Mouse (Mus musculus) midbrain, embryonic 15.5 days (tissue): Measurements from ENCODE around the gene L1td1. TPM values are rescaled to one million over a fixed set of nuclear protein-coding genes. Genes with fewer than 3 reads are reported as not detected.

Experiments
- polyA plus RNA-seq: library from polyadenylated mRNA; unstranded; fragments of >200 nt; fragmentation: Nextera tagmentation; extraction: Ambion mirVana; gene quantifications from 2 replicates; pipeline ENCODE4 v1.2.1, GENCODE M21; 2015

Gene L1td1
- polyA plus RNA-seq, 1 experiment from 2014 or later, result not detected

Other genes starting within 250 kb of the L1td1 start
- 0.40 and 0.58 TPM in 2 replicates for gene Kank4, start 90.8 kb downstream of the L1td1 start, polyA plus RNA-seq
- gene I0C0044D17Rik, start 97.1 kb downstream of the L1td1 start, polyA plus RNA-seq, result not detected in 2 replicates
- gene Usp1, start 197.1 kb downstream of the L1td1 start, polyA plus RNA-seq, result 25.7 and 32.9 TPM in 2 replicates